Mouse (Mus musculus) T-helper 1 cell (primary cell): ENCODE data around the gene Trpm3.

ENCODE experiments used
- in situ Hi-C: fragments of 300-600 bp; cut with MboI, MseI; formaldehyde crosslinking; loops from one replicate; pipeline ENCODE4 v1.15.1; 2025; ENCODE audit warnings: high pct_unique_total_duplicates

Gene Trpm3

DNA sequence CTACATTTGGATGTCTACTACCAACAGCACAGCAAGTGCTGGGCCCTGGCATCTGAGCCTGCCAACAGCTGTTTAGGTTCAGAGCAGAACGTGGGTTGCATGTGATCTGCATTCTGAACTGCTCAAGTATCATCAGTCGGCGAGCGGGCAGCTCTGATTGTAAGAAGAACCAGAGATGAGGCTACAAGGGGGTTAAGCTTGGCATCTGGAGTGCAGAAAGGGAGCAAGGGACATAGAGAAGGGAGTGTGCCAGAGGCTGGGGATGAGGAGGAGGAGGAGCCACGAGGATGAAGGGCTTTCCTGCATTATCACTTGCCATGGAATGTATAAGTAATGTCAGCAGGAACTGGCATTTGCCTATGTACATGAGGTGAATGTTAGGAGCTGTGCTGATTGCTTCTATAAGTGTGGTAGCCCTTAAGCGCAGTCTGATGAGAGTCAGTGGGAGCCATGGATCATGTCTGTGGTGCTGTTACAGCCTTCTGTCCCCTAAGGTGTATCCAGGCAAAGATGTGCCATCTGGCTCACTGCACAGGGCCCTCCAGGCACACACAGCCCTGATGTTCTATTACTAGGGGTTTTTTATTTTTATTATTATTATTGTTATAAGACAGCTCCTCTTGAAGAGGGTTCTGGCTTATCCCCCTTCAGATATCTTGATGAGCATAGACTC, 825.0 kb downstream of the Trpm3 start:
- in situ Hi-C loops: no loop called here

DNA sequence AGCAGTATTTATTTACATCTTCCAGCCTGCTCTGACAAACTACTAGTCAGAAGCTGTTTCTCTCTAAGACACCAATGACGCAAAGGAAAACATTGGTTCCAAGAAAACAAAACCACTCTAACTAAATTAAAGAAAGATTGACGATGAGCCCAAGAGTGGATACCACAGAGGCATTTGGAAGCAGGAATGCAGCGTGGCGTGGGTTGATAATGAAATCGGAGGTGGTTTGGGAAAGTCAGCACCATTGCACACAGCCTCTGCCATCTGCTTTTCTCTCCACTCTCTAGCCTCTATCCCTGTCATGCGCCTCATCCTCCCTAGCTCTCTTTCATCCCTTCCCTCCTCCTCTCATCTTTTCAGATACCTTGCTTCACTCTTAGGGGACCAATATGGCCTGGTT, 826.6 kb downstream of the Trpm3 start:
- in situ Hi-C loops: no loop called here

DNA sequence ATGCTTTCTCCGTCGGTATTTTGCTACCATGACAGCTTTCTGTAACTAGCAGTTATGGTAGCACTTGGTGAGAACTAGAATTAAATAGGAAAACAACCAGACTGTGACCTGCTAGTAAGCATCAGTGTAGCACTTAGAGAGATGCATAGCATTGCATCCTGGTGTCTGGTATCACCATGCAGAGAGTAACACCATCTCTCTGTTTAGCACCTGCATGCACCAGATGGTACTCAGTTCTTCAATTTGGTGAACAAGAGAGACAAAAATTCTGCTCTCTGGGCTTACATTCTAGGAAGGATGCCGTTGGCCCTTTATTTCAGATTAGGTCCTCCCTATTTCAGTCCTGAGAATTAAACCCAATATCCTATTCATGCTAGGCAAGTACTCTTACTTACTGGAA, 834.4 kb downstream of the Trpm3 start:
- in situ Hi-C loops: no loop called here

DNA sequence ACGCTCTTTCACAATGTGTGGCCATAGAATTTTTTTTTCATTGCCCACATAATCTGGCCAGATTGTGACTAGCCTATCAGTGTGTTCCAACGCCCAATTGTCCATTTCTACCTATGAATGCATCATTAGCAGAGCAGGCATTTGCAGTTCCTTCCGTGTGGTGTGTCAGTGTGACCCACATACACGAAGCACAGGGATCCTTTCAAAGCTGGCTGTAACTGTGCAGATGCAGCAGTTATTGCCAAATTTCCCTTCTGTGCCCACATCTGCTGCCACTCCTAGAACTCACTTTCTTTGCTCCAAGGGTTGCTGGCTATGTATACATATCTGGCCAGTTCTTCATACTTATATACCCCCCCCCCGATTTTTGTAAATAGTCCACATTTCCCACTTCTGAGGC, 834.9 kb downstream of the Trpm3 start:
- in situ Hi-C loops: no loop called here

DNA sequence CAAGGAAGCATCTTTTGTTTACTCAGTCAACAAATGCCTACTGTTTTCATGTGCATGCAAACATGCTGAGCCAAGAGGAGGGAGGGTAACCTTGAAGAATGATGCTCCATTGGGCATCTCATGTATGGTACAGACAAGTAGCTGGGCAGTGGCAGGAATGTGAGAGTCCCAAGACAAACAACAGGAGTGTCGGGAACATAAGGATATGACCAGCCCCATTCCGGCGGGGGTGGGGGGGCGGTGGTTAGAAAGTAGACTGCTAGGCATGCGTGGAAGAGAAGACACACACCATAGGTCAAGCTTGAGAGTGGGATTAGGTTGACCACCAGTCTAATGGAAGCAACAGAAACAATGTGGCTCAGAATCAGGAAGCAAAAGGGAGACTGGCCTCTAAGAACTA, 837.0 kb downstream of the Trpm3 start:
- in situ Hi-C loops: no loop called here

DNA sequence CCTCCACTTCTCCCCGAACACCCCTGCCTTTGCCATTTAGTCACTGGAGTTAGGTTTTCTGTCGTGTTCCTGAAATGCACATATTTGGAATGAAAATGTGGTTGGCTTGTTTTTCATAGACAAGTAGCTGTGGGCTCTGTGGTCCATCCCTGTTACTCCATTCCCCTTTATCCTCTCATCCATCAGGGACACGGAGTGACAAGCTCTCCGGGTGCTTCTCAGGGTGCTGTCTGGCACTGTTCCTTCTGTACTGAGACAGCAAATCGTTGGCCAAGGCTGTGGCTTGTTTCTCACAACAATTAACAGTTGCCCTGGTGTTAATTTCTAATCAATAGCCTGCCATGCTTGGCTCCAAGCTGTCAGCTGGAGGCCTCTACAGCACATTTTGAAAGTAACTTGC, 838.7 kb downstream of the Trpm3 start:
- in situ Hi-C loops: no loop called here

DNA sequence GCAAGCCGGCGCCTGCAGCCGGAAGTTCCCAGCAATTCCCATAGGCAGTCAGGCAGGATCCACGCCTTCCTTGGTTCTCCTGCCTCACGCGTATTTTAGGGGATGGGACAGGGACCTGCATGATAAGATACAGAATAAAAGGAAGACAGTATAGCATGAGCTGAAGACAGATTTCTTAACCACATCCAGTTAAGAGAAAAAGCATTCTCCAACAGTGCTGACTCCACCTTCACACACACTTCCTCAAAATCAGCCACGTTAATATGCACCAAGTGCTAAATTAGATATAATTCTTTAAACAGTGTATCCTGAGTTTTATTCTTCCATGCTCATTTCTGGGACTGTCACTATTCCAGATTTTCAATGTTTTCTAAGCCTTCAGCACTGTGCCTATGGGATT, 839.9 kb downstream of the Trpm3 start:
- in situ Hi-C loops: no loop called here

DNA sequence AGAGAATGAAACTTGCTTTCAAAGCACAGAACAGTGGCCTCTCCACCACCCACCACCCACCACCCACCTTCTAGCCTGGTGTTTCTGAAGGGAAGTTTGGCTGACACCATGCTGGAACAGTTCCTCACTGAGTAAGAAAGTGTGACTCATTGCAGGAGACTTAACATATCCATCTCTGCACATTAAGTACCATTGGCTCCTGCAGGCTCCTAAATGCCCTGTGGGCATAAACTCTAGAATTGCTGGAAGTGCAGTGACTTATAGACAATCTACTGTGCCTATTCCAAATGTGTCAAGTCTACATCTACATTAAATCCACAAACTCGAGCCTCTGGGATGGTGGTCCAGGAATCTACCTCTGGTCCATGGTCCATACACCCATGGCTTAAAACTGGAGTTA, 840.3 kb downstream of the Trpm3 start:
- in situ Hi-C loops: no loop called here

DNA sequence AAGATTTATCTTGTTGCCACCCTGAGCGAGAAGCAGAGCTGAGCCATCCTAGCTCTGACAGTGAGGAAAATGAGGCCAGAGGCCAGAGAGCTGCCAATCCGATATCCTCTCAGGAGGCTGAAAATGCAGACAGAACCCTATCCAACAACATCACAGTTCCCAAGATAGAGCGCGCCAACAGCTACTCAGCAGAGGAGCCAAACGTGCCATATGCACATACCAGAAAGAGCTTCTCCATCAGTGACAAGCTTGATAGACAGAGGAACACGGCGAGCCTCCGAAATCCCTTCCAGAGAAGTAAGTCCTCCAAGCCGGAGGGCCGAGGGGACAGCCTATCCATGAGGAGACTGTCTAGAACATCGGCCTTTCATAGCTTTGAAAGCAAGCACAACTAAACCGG, 849.1 kb downstream of the Trpm3 start:
- in situ Hi-C loops: no loop called here

DNA sequence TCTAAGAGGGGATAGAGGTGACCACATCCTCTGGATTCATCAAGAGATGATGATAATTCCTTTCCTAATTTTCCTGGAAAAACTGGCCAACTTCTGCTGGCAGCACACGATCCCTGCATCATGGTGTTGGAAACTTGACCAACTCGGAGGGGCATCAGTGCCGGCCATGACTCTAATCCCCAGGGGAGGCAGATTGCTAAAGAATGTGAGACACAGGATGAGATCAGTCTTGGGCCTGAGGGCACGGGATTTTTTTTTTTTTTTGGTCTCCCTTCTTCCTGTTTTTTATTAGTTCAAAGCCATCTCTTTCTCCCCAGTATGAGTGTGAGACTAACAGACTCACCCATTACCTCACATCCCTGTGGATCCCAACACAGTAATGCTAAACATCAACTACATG, 855.1 kb downstream of the Trpm3 start:
- in situ Hi-C loops: no loop called here

DNA sequence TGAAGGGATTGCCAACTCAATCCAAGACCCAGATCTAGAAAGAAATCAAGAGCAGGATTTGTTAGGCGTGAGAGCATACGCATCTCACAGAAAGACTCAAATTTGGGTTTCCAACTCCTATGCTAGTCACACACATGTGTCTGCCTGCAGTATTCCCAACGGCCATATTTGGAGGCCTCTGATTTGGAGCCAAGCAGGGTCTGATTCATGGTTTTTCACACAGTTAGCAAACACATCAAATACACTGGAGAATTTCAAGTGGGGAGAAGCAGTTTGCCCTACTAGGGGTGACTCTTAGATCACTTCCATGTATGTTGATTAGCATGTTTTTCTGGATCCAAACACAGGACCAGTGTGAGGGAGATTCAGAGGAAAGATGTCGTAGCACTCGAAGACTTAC, 855.7 kb downstream of the Trpm3 start:
- in situ Hi-C loops: no loop called here

DNA sequence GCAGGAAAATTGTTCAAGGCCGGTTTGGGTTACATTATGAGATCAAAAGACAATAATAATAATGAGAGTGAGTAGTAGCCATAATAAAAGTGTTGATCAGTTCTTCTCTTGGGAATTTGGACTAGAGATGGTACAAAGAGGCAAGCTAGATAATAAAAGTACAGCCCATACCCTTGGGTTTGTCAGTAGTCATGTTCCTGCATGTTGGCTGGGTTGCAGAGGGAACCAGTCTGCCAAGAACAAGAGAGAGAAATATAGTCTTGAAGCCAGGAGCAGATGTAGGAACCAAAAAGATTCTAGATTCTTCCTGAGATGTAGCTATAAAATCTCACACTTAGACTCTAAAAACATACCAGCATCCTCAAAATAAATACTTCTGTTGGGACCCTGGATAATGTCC, 861.4 kb downstream of the Trpm3 start:
- in situ Hi-C loops: no loop called here

DNA sequence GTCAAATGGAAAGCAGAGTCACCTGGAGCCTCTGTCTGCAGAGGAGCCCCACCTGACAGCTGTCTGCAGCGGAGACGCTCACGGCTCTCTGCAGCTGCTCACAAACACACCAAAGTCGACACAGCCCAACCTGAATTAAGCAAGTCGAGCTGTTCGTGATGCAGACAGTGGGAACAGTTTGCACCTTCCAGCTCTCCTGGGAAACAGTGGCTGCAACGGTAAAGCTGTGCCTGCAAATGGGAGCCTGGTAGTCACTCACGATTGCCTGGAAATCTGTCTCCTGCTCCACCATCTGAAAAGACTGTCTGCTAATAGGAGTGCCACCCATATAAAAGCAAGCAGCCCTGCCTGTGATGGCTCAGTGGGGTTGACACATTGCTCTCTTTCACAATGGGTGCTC, 865.0 kb downstream of the Trpm3 start:
- in situ Hi-C loops: no loop called here

DNA sequence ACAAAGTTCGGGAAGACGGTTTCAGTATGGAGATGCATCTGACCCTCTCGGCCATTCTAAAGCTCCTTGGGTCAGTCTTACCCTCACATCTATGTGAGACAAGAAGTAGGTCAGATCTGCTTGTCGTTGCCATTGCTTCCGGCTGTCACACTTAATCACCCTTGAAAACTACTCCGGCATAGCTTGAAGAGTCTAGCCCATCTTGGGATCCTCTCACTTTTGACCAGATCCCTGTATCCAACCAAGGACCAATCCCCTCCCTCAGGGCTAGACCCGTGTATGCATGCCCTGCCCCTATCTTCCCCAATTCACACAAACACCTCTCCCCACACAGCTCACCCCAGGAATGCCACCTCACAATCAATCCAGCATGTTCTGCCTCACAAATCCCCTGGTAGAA, 867.0 kb downstream of the Trpm3 start:
- in situ Hi-C loops: no loop called here

DNA sequence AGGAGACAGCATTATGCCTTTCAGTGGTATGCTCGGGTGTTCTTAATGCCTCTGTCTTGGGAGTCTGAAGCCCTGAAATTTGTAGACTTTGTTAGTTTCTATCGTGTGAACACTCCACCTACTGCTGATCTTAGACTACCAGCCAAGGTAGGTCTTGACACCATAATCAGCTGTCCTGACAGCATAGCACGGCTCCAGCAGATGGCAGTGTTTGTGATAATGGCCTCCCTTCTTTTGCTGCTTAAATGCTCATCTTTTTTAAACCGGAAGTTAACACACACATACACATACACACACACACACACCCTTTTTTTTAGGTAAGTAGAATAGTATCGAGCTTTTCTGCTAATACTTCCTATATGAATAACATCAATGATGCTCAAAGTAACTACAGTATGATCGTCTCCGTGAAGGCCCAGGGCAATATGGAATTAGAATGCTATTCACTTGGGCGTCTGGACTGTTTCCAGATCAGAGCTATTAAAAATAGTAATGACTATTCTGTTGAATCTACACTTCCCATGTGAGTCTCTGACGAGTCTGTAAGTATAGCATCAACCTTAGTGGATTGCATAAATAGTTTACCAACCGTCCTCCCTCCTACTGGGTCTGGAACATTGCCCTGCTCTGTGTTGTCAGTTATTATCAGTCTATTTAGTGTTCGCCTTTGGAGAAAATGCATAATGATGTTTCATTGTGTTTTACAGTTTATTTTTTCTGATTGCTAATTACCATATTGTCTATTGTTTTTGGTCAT, 867.8 kb downstream of the Trpm3 start:
- in situ Hi-C loops: no loop called here

DNA sequence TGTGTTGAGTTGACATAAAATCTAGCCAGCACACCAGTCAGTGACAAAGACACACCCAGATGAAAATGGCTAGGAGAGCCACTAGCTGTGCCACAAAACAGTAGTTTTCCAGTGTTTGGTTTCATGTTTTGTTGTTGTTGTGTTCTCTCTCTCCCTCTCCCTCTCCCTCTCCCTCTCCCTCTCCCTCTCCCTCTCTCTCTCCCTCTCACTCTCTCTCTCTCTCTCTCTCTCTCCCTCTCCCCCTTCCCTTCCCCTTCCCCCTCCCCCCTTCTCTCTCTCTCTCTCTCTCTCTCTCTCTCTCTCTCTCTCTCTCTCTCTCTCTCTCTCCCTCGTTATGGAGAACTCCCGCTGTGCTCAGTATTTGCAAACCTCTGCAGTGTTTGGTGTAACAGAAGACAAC, 874.8 kb downstream of the Trpm3 start:
- in situ Hi-C loops: no loop called here

DNA sequence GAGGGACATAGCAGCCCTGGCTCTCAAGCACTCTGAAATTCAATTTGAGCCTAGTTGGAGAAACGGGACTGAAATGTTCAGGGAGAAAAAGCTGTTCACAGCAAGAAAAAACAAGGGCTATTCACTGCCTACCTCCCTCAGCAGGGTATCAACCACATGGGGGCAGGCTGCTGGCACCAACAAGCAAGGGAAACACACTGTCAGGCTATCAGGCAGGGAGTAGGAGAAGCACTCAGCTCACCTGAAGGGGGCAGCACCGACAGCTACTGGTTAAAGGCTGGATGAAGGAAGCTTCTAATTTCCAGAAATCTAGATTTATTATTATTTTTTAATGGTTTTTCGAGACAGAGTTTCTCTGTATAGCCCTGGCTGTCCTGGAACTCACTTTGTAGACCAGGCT, 876.7 kb downstream of the Trpm3 start:
- in situ Hi-C loops: no loop called here

DNA sequence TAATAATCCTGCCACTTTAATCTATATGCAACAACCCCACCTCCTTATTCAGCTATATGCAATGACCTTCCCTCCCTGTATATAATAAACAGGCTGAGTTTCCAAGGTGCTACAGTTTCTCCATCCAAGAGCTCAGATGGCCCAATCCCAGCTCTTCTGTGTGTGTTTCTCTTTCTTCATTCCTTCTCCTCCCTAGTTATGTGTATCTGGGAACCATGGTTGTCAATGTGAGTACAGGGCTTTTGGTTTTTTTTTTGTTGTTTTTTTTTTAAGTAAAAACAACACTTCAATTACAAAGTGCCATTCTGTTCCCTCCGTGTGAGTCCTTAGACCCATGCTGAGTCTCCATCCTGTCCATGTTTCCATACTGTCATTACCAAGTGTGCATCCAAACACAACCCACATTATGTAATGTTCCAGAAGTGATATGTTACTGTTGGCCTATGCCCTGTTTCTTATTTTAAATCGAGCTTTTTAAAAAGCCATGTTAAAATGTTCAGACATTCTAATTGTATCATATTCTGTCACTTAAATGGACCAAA, 879.4 kb downstream of the Trpm3 start:
- in situ Hi-C loops: no loop called here

DNA sequence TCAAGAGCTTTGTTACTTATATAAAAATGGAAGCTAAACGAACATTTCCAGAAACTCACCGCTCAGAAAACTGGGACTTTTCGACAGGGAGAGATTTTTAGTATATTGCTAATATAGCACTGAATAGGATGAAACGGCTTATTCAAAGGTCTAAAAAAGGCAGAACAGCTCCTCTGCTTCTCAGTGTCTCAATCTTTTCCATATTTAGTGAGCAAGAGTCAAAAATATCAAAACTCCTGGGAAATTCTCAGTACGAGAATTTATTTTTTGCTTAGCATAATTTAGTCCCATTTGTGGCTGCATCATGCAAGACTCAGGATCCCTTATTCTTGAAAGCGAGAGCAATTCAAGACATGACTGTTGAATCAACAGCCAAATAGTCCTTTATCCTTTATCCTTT, 884.1 kb downstream of the Trpm3 start:
- in situ Hi-C loops: no loop called here

DNA sequence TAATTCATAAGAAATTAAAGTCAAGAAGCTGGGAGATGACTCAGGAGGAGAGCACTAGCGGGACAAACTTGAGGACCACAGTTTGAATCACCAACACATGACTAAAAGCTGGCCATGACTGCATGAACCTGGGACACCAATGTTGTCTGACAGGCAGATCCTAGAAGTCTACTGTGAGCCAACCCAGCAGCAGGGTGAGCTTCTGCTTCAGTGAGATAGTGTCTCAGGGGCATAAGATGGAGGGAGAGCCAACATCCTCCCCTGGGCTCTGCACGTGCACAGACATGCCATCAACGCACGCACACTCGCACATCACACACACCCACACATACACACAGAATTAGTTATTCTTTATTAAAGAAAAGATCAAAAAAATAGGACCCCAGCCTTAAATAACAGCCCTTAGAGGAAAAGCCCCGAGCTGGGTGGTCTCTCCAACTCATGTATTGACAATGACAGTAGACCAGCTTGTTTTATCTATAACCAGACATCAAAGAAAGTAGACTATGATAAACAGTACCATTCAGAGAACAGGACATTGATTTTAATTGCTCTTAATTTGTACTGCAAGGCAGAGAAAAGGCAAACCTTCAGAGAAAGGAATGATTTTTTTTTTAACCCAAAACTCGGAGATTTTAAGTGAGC, 884.6 kb downstream of the Trpm3 start:
- in situ Hi-C loops: no loop called here

DNA sequence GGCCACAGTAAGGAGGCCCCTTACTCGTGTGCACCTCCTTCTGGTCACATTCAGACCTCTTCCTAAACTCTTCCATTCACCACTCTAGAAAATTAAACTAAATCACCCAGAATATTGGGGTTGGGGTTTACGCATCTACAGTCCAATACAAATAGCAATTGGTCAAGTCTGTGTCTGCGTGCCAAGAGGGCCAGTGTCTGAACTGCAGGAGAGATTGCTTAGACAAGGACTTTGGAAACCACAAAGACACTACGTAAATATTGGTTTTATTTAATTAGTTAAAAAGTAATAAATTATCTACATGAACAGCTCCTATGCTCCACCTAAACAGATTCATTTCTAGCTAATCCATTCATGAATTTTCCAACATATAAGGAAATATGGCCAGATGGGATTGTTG, 886.0 kb downstream of the Trpm3 start:
- in situ Hi-C loops: no loop called here

DNA sequence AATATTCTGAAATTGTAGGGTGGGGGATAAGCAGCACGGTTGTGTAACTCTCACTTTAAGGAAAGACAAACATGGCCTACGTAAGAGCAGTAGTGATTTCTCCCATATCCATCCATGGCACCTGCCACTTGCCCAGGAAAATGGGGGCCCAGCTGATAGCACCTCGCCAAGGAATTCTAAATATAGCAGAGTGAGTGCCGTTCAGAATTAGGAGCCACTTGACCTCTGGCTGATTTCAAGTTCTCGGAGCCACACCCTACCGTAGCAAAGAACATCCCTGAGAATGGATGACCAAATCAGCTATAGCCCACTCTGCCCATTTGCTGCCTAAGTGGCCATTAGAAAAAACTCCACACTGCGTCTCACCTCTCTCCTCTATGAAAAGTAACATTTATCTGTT, 887.6 kb downstream of the Trpm3 start:
- in situ Hi-C loops: no loop called here

DNA sequence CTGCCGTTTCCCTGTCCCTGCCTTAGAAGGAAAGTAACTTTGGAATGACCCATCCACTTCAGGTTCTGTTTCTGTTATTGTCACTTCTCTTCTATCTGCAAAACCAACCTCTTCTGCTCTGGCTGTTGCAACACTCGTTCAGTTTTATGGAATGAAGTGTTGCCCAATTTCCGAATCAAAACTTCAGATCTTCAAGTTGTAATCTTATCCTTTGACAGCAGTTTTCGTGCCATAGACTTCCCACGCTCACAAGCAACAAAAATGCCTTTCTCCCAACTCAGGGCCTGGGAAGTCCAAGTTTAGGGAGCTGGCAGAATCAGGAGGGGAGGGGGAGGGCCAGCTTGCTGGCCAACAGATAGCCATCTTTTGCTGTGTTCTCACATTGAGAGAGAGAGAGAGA, 889.4 kb downstream of the Trpm3 start:
- in situ Hi-C loops: no loop called here
